ENCODE assay signal across 17 mouse cellular contexts in the genomic region with DNA sequence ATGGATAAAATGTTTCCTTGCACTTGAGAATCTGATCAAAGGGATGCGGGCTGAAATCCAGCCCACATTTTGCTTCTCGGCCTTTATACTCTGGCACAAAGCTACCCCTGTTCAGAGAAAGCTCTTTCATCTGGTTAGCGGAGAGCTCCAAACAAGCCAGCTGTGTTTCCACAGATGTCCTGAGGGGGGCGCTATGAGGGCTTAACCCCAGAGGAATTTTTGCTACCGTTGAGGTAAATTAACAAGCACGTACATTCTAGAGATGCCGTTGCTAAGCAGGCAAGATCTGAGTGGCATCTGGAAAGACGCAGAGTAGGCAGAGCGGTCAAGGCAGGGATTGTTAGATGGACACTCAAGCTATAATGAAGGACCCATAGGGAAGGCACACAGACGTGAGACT. TPM values are rescaled to one million over a fixed set of nuclear protein-coding genes. Genes with fewer than 3 reads are reported as not detected.
"Had no signal": no experiment of that assay in that cellular context is flagged by ENCODE, and none has a peak within 500 bp of the region (broad histone marks: within the 10 kb centered on the region; RNA-seq: fewer than 3 reads in every experiment).

No protein-coding gene starts in this region.

- H3K27me3 ChIP-seq: kidney, embryonic 15.5 days; limb, embryonic 12.5 days; megakaryocyte, embryonic 14.5 days; neural tube, embryonic 12.5 days had no signal

- H3K4me1 ChIP-seq: kidney, embryonic 15.5 days; limb, embryonic 12.5 days; megakaryocyte, embryonic 14.5 days; neural tube, embryonic 12.5 days had no signal

- H3K9me3 ChIP-seq: kidney, embryonic 15.5 days; limb, embryonic 12.5 days; megakaryocyte, embryonic 14.5 days; neural tube, embryonic 12.5 days had no signal

- H3K36me3 ChIP-seq: kidney, embryonic 15.5 days; neural tube, embryonic 12.5 days had no signal

- H3K4me2 ChIP-seq: kidney, embryonic 15.5 days; limb, embryonic 12.5 days; midbrain, embryonic 11.5 days; neural tube, embryonic 12.5 days had no signal

- DNase-seq: kidney, adult 2 months; kidney, postnatal 25 days; layer of hippocampus, adult 9-11 months; lung, adult 2 months; lung, postnatal 14 days; retina, postnatal 1 day; thymus, adult 2 months; thymus, postnatal 25 days had no signal

- H3K9ac ChIP-seq: kidney, embryonic 15.5 days; limb, embryonic 12.5 days; liver, embryonic 14.5 days; neural tube, embryonic 12.5 days had no signal

- ATAC-seq: intestine, embryonic 16.5 days; midbrain, embryonic 16.5 days had no signal

- H3K4me3 ChIP-seq: kidney, embryonic 15.5 days; limb, embryonic 12.5 days; megakaryocyte, embryonic 14.5 days; neural tube, embryonic 12.5 days had no signal

- H3K27ac ChIP-seq: kidney, embryonic 15.5 days; limb, embryonic 12.5 days; liver, embryonic 14.5 days; macrophage; neural tube, embryonic 12.5 days had no signal

RNA-seq across cellular contexts. Expression of gene Wif1, which starts 13.7 kb away (rescaled TPM):
- polyA plus RNA-seq: macrophage had no signal
